Mouse (Mus musculus) spleen, adult 2 months (tissue): Measurements from ENCODE around the gene Zfp87.

ENCODE experiments used
- CTCF ChIP-seq: fragments of 200-500 bp; IDR thresholded peaks from 2 replicates; pipeline ENCODE4 v1.5.1; 2011; ENCODE audit warnings: mild to moderate bottlenecking, inconsistent platforms; ENCODE audit not compliant: insufficient read depth, insufficient read length, insufficient replicate concordance; ENCODE audit errors: extremely low read depth
- POLR2A ChIP-seq: fragments of 200-500 bp; IDR thresholded peaks from 2 replicates; pipeline ENCODE4 v1.6.1; 2011; ENCODE audit warnings: low read depth, low read length, inconsistent platforms

DNA sequence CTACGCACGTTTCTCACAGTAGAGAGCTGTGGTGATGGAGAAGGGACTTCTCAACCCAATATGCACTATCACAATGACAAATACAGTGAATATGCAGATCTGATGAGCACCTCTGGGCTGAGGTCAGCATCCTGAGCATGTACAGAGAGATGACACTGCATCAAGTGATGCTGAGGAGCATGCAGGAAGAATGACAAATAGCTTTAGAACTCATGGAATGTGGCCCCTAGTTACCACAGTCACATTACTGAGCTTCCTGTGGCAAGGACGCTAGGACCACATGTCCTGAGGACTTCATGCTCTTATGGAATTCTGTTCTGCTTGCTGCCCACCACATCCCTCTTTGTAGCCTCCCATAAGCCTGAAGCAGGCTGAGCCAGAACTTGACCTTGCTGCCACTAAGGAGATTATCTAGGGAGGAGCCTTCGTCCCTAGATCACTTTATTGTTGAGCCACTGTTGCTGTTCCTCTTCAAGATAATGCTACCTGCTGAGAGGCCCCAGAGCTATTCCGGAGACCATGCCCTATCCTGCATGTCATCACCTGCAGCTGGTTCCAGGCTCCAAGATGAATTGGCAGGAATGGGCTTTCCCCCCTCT, 46.7 kb upstream of the Zfp87 start:
- TF ChIP-seq CTCF (no peak), POLR2A (no peak)
